Mouse (Mus musculus) liver, embryonic 14.5 days (tissue): Measurements from ENCODE around the gene Vmn1r235. TPM values are rescaled to one million over a fixed set of nuclear protein-coding genes. Genes with fewer than 3 reads are reported as not detected.

Experiments used
- ATAC-seq: fragments of 200-750 bp; cut with Nextera tagmentation; 2 replicates; pipeline ENCODE4 v1.8.0; 2017; ENCODE audit warnings: moderate number of reproducible peaks, mild to moderate bottlenecking, moderate library complexity; ENCODE audit not compliant: insufficient read depth
- DNase-seq, 3 experiments: peaks; one replicate each; pipeline ENCODE4 v3.0.0-alpha.2; 2012 to 2013; ENCODE audit warnings: low read depth in 3 of 3, low spot score in 3 of 3
- H3K27ac ChIP-seq: fragments of 300-500 bp; sonication (generic); 2 replicates; pipeline ENCODE4 v1.5.1; 2014; ENCODE audit warnings: moderate library complexity, mild to moderate bottlenecking, control low read depth, inconsistent platforms
- H3K27me3 ChIP-seq: fragments of 300-500 bp; sonication (generic); 2 replicates; pipeline ENCODE4 v1.6.1; 2014; ENCODE audit warnings: mild to moderate bottlenecking, low read length, moderate library complexity; ENCODE audit not compliant: control insufficient read depth, insufficient read depth
- H3K36me3 ChIP-seq: fragments of 300-500 bp; sonication (generic); replicated peaks from 2 replicates; pipeline ENCODE4 v1.6.1; 2014; ENCODE audit warnings: low read depth; ENCODE audit not compliant: control insufficient read depth, insufficient read depth
- H3K4me1 ChIP-seq, 2 experiments: fragments of 200-500 bp in 1 of 2; fragments of 300-500 bp in 1 of 2; sonication (generic) in 1 of 2; replicated peaks; 2 replicates each; pipeline ENCODE4 v1.6.1; 2012 to 2014; ENCODE audit warnings: antibody characterized with exemption in 1 of 2, inconsistent platforms in 1 of 2, low read length in 1 of 2; ENCODE audit not compliant: control insufficient read depth in 2 of 2, insufficient read depth in 2 of 2
- H3K4me2 ChIP-seq: fragments of 300-500 bp; sonication (generic); 2 replicates; pipeline ENCODE4 v1.6.1; 2014; ENCODE audit warnings: low read depth, mild to moderate bottlenecking, control low read depth, moderate library complexity
- H3K4me3 ChIP-seq, 2 experiments: fragments of 200-500 bp in 1 of 2; fragments of 300-500 bp in 1 of 2; sonication (generic) in 1 of 2; 2 replicates each; pipeline ENCODE4 v1.5.1; 2012 to 2014; ENCODE audit warnings: low read depth in 2 of 2, low read length in 2 of 2, mild to moderate bottlenecking in 2 of 2, control low read depth in 1 of 2, inconsistent platforms in 1 of 2, moderate library complexity in 1 of 2; ENCODE audit not compliant: insufficient read depth in 1 of 2
- H3K9ac ChIP-seq: fragments of 300-500 bp; sonication (generic); replicated peaks from 2 replicates; pipeline ENCODE4 v1.6.1; 2014; ENCODE audit warnings: mild to moderate bottlenecking, control low read depth, moderate library complexity
- H3K9me3 ChIP-seq: fragments of 300-500 bp; sonication (generic); 2 replicates; pipeline ENCODE4 v1.6.1; 2016; ENCODE audit warnings: low read length, mixed read lengths; ENCODE audit not compliant: control insufficient read depth
- CTCF ChIP-seq: IDR thresholded peaks from 2 replicates; pipeline ENCODE4 v1.5.1; 2016; ENCODE audit warnings: antibody characterized with exemption, low read depth, control low read depth
- EP300 ChIP-seq: IDR thresholded peaks from 2 replicates; pipeline ENCODE4 v1.6.1; 2016; ENCODE audit warnings: antibody characterized with exemption, low read depth
- WGBS: fragments of 180-500 bp; shearing (Covaris S2); extraction: QIAGEN DNeasy Blood & Tissue Kit; methylation state at CpG from one replicate; pipeline ENCODE4 v1.1.7; 2014; ENCODE audit not compliant: insufficient replicate concordance; 5-methylcytosine and 5-hydroxymethylcytosine counted together
- microRNA-seq: library from miRNA; unstranded; fragments of <30 nt; microRNA quantifications from one replicate; pipeline ENCODE4, GENCODE M21; 2016
- polyA plus RNA-seq, 2 experiments: library from polyadenylated mRNA; depleted of rRNA in 1 of 2; stranded (reverse) in 1 of 2; unstranded in 1 of 2; fragments of >200 nt; fragmentation: Nextera tagmentation in 1 of 2; extraction: Ambion mirVana in 1 of 2; gene quantifications; 2 replicates each; pipeline versions ENCODE4 v1.2.1 to v1.2.3; 2012 to 2014

Vmn1r235 gene
- polyA plus RNA-seq, 2 experiments, result not detected

DNA sequence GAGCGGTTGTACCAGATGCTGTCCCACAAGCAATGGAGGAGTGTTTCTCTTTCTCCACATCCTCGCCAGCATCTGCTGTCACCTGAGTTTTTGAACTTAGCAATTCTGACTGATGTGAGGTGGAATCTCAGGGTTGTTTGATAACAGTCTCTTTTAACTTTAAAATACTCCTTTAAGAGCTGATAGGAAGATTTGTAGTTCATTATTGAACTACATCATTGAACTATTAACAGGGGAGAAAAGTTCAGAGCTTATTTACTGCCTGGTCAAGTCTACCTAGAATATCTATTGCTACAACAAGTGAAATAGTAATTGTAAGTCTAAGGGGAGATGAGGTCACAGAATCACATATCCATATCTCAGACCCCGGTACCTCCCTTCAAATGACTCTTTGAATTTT is 26.4 kb downstream of the Vmn1r235 start, which contains the start of gene Vmn1r236:
Gene Vmn1r236 (plus strand): TSS at position 301 of the 400 bp plus-strand sequence.
- no peak within 1 kb of the TSS for H3K4me2 ChIP-seq
- DNase-seq (no peak), ATAC-seq (no peak)
- TF ChIP-seq CTCF (no peak), EP300 (no peak)
- no peak within 1 kb of the TSS for H3K27ac ChIP-seq
- whole genome bisulfite sequencing, result 48% methylated on average over 3 of the region's 3 CpGs
- H3K9ac ChIP-seq, result no peak within 1 kb of the TSS
- no peaks in the 10 kb centered on the region for H3K4me1 ChIP-seq
- no peaks in the 10 kb centered on the region for H3K36me3 ChIP-seq
- no peak within 1 kb of the TSS for H3K4me3 ChIP-seq
- H3K9me3 ChIP-seq, result no peaks in the 10 kb centered on the region
- H3K27me3 ChIP-seq, result no peaks in the 10 kb centered on the region

DNA sequence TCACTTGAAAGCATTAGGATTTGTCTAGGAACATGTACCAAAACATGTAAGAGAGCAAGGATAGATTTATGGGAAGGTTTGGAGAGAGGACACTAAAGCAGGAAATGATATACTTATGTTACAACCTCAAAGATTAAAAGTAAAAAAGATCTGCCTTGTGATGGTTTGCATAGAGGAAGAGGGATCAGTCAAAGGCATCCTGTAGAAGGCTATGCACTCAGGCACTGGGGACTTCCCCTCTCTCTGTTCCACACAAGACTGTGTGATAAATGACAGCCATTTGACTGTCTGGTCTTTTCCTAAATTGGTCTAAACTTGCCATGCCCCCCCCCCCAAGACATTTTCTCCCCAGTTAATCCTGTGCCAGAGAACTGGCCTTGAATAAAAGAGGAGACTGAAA is 28.2 kb downstream of the Vmn1r235 start:
- no peak for DNase-seq
- no peak overlapping the region for H3K4me3 ChIP-seq
- H3K9ac ChIP-seq, result no peak overlapping the region
- no peak overlapping the region for H3K27ac ChIP-seq
- no peaks in the 10 kb centered on the region for H3K36me3 ChIP-seq
- H3K9me3 ChIP-seq, result no peaks in the 10 kb centered on the region
- H3K4me1 ChIP-seq, result no peaks in the 10 kb centered on the region
- TF ChIP-seq EP300, result no peak
- no peak for TF ChIP-seq CTCF
- H3K4me2 ChIP-seq, result no peak overlapping the region
- no peaks in the 10 kb centered on the region for H3K27me3 ChIP-seq
- ATAC-seq, result no peak

DNA sequence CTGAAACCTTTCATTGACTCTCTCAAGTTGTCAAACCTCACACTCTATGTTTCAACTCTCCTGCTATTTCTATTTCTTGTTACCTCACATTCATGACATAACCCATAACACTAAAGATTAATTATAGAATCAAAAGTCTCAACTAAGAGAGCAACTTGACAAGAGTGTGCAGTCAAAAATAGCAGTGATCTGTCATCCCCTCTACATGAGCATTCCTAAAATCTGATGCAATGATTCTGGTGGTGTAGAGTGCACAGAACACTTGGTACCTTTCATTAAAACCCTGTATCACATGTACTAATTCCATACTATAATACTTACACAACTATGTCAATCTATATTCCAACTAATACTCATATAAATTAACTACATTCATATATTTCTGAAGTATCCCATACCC is 33.5 kb downstream of the Vmn1r235 start:
- H3K4me3 ChIP-seq, result no peak overlapping the region
- no peaks in the 10 kb centered on the region for H3K27me3 ChIP-seq
- H3K9me3 ChIP-seq, result no peaks in the 10 kb centered on the region
- no peak for TF ChIP-seq CTCF
- TF ChIP-seq EP300, result no peak
- ATAC-seq (no peak), DNase-seq (no peak)
- no peak overlapping the region for H3K9ac ChIP-seq
- no peaks in the 10 kb centered on the region for H3K36me3 ChIP-seq
- no peaks in the 10 kb centered on the region for H3K4me1 ChIP-seq
- H3K27ac ChIP-seq, result no peak overlapping the region
- H3K4me2 ChIP-seq, result no peak overlapping the region

DNA sequence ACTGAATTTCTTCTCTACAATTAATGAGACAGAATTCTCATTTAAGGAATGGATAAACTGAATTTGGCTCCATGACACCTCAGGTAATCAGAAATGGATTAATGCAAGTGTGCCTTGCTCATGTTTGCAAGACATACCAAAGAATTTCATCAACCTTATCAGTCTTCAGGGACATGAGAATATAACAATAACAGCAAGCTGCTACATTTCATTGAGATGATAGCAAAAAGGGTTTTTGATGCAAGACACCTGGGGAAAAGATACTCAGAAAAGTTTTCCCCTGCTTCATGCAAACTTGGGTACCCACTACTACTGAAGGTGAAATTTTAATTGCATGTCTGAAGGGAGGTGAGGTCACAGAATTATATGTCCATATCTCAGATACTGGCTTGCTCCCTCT is 55.4 kb downstream of the Vmn1r235 start, which contains the start of gene Vmn1r237:
Gene Vmn1r237 (plus strand): TSS at position 301 of the 400 bp plus-strand sequence.
- Histone ChIP-seq H3K27ac (no peak within 1 kb of the TSS), H3K9me3 (no peaks in the 10 kb centered on the region), H3K36me3 (no peaks in the 10 kb centered on the region), H3K4me2 (no peak within 1 kb of the TSS), H3K9ac (no peak within 1 kb of the TSS), H3K4me3 (no peak within 1 kb of the TSS), H3K4me1 (no peaks in the 10 kb centered on the region), H3K27me3 (no peaks in the 10 kb centered on the region)
- no peak for ATAC-seq
- TF ChIP-seq EP300, result no peak
- TF ChIP-seq CTCF, result no peak
- DNase-seq, result no peak

Small RNA genes within 50 kb of the gene (microRNA-seq; reads per million reads assigned to microRNA genes)
- not detected for gene Gm26384

Other genes starting within 250 kb of the Vmn1r235 start
- 2.4 and 4.5 TPM in 2 replicates for gene Zfp160, start 247.5 kb upstream of the Vmn1r235 start, polyA plus RNA-seq (2012; rRNA removed)
- 4.4 and 4.5 TPM in 2 replicates for gene Zfp160, start 247.5 kb upstream of the Vmn1r235 start, polyA plus RNA-seq (2014; fragmentation: Nextera tagmentation; extraction: Ambion mirVana)
- not detected in 2 replicates for gene Vmn1r234, start 30.3 kb upstream of the Vmn1r235 start, polyA plus RNA-seq (2012; rRNA removed)
- not detected in 2 replicates for gene Vmn1r234, start 30.3 kb upstream of the Vmn1r235 start, polyA plus RNA-seq (2014; fragmentation: Nextera tagmentation; extraction: Ambion mirVana)
- gene Vmn1r236, start 26.5 kb downstream of the Vmn1r235 start, polyA plus RNA-seq (2012; rRNA removed), result not detected in 2 replicates
- not detected in 2 replicates for gene Vmn1r236, start 26.5 kb downstream of the Vmn1r235 start, polyA plus RNA-seq (2014; fragmentation: Nextera tagmentation; extraction: Ambion mirVana)
- not detected in 2 replicates for gene Vmn1r237, start 55.5 kb downstream of the Vmn1r235 start, polyA plus RNA-seq (2012; rRNA removed)
- gene Vmn1r237, start 55.5 kb downstream of the Vmn1r235 start, polyA plus RNA-seq (2014; fragmentation: Nextera tagmentation; extraction: Ambion mirVana), result not detected in 2 replicates
- gene Zfp677, start 127.3 kb downstream of the Vmn1r235 start, polyA plus RNA-seq (2012; rRNA removed), result 0.10 and 0.39 TPM in 2 replicates
- 0.51 and 0.74 TPM in 2 replicates for gene Zfp677, start 127.3 kb downstream of the Vmn1r235 start, polyA plus RNA-seq (2014; fragmentation: Nextera tagmentation; extraction: Ambion mirVana)
- gene Zfp54, start 166.8 kb downstream of the Vmn1r235 start, polyA plus RNA-seq (2012; rRNA removed), result 0.47 and 1.0 TPM in 2 replicates
- 2.4 and 2.6 TPM in 2 replicates for gene Zfp54, start 166.8 kb downstream of the Vmn1r235 start, polyA plus RNA-seq (2014; fragmentation: Nextera tagmentation; extraction: Ambion mirVana)
- gene Zfp51, start 194.0 kb downstream of the Vmn1r235 start, polyA plus RNA-seq (2012; rRNA removed), result 1.3 and 2.3 TPM in 2 replicates
- 6.9 TPM in 2 replicates for gene Zfp51, start 194.0 kb downstream of the Vmn1r235 start, polyA plus RNA-seq (2014; fragmentation: Nextera tagmentation; extraction: Ambion mirVana)
- gene Zfp53, start 232.6 kb downstream of the Vmn1r235 start, polyA plus RNA-seq (2012; rRNA removed), result 0.68 and 1.4 TPM in 2 replicates
- gene Zfp53, start 232.6 kb downstream of the Vmn1r235 start, polyA plus RNA-seq (2014; fragmentation: Nextera tagmentation; extraction: Ambion mirVana), result 2.5 and 2.6 TPM in 2 replicates